Mouse (Mus musculus) embryonic facial prominence, embryonic 10.5 days (tissue): Measurements from ENCODE around the gene Proca1. TPM values are rescaled to one million over a fixed set of nuclear protein-coding genes. Genes with fewer than 3 reads are reported as not detected.

Source experiments
- DNase-seq: peaks from one replicate; pipeline ENCODE4 v3.0.0-alpha.2; 2017; ENCODE audit warnings: low spot score
- H3K27ac ChIP-seq: fragments of 300-500 bp; sonication (generic); replicated peaks from 2 replicates; pipeline ENCODE4 v1.5.1; 2016; ENCODE audit warnings: mild to moderate bottlenecking
- H3K27me3 ChIP-seq: fragments of 300-500 bp; sonication (generic); replicated peaks from 2 replicates; pipeline ENCODE4 v1.6.1; 2016; ENCODE audit warnings: low read depth, mild to moderate bottlenecking; ENCODE audit not compliant: poor library complexity, severe bottlenecking
- H3K36me3 ChIP-seq: fragments of 300-500 bp; sonication (generic); replicated peaks from 2 replicates; pipeline ENCODE4 v1.6.1; 2016; ENCODE audit warnings: mild to moderate bottlenecking, moderate library complexity
- H3K4me1 ChIP-seq: fragments of 300-500 bp; sonication (generic); 2 replicates; pipeline ENCODE4 v1.6.1; 2016
- H3K4me3 ChIP-seq: fragments of 300-500 bp; sonication (generic); 2 replicates; pipeline ENCODE4 v1.5.1; 2016; ENCODE audit warnings: mild to moderate bottlenecking, moderate library complexity
- H3K9me3 ChIP-seq: fragments of 300-500 bp; sonication (generic); 2 replicates; pipeline ENCODE4 v1.6.1; 2016; ENCODE audit warnings: mild to moderate bottlenecking
- WGBS: fragments of 180-500 bp; shearing (Covaris S2); methylation state at CpG from one replicate; pipeline ENCODE4 v1.1.7; 2016; 5-methylcytosine and 5-hydroxymethylcytosine counted together
- polyA plus RNA-seq: library from polyadenylated mRNA; unstranded; fragments of >200 nt; fragmentation: Nextera tagmentation; extraction: Ambion mirVana; gene quantifications from 2 replicates; pipeline ENCODE4 v1.2.1, GENCODE M21; 2016

Proca1 gene
- polyA plus RNA-seq, 1 experiment from 2014 or later, result 2.3 TPM

DNA sequence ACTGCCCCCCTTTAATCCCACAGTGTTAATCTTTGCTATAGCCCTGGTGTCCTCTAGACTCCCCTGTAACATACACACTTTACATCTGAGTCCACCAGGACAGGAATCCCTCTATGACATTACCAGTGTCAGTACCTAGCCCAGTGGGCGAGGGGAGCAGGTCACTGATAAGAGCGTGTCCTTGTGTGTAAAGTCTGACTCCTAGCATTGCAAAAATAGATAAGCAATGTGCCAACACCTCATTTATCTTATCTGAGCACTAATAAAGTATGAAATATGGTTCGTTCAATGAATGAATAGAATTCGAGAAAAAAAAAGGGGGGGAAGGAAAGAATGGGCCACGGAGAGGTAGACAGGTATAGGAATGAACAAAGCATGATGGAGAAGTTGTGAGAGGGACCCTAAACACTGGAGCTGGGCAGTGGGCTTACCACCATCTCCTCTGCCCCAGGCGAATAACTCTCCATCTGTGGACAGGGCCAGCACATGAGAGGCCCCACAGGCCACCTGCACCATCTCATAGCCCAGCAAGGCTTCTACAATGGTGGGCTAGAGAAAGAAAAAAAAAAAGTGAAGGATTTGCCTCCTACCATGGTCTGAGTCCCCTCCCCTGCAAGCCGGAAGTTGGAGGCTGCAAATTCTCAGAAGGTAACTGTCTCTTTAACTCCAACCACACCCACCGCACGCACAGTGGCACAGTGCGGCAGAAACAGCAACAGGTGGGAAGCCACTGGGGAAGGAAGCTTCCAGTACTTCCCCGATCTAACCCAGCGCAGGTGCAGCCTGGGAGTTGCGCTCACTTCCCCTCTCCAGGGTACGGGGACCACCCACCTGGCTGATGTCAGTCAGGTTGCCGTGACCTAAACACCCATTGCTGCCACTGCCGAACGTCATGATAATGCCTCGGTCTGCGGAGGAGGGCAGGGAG, 24.4 kb upstream of the Proca1 start:
- H3K4me3 ChIP-seq, result peak overlapping the region; percentile 25; the same call in 1 of the 2 replicates
- 55% methylated on average over 19 of the region's 19 CpGs for WGBS

DNA sequence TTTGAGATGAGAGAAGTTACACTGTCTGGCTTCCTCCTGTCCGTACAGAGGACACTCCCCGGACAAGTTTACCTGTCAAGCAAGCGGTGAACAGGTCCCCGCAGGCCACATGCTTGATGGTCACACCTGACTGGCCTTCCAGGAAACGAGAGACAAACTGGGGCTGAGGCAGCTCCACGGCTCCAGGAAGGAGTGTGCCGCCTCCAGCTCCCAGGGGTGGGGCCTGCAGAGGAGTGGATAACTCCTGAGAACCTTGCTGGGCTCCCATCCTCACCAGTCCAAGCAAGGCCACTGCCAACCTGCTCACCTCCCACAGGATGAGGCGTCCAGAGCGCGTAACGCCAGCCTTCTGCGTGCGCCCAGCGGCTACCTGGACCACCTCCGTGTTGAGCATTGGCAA, 22.9 kb upstream of the Proca1 start:
- DNase-seq, result no peak
- peaks cover 27% of the 10 kb centered on the region for H3K36me3 ChIP-seq
- H3K27me3 ChIP-seq, result peaks cover 14% of the 10 kb centered on the region
- no peak overlapping the region for H3K27ac ChIP-seq
- no peaks in the 10 kb centered on the region for H3K9me3 ChIP-seq
- H3K4me1 ChIP-seq, result peaks cover 39% of the 10 kb centered on the region
- H3K4me3 ChIP-seq, result no peak overlapping the region
- WGBS, result 85% methylated on average over 15 of the region's 15 CpGs

More for the DNA sequence above, 24.4 kb upstream of the Proca1 start:
- no peak for DNase-seq
- H3K27ac ChIP-seq, result 0 out of 2 replicates have a peak overlapping the region, but pooled peaks have one; percentile 6
- H3K9me3 ChIP-seq, result no peaks in the 10 kb centered on the region
- peaks cover 14% of the 10 kb centered on the region for H3K27me3 ChIP-seq
- peaks cover 28% of the 10 kb centered on the region for H3K36me3 ChIP-seq
- H3K4me1 ChIP-seq, result peaks cover 36% of the 10 kb centered on the region

DNA sequence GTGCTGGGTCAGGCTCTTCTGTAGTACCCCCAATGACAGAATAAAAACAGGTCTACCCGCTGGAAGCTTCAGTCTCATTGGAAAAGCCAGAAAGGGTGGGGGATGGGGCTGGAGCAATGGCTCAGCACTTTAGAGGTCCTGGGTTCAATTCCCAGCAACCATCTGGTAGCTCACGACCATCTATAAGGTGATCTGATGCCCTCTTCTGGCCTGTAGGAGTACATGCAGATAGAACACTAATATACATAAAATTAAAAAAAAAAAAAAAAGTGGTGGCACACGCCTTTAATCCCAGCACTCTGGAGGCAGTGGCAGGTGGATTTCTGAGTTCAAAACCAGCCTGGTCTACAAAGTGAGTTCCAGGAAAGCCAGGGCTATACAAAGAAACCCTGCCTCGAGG, 21.9 kb upstream of the Proca1 start:
- DNase-seq, result no peak
- H3K4me1 ChIP-seq, result peaks cover 35% of the 10 kb centered on the region
- H3K27me3 ChIP-seq, result peaks cover 14% of the 10 kb centered on the region
- H3K4me3 ChIP-seq, result no peak overlapping the region
- H3K36me3 ChIP-seq, result peaks cover 27% of the 10 kb centered on the region
- H3K9me3 ChIP-seq, result no peaks in the 10 kb centered on the region
- WGBS, result 63% methylated on average over 4 of the region's 4 CpGs
- no peak overlapping the region for H3K27ac ChIP-seq

DNA sequence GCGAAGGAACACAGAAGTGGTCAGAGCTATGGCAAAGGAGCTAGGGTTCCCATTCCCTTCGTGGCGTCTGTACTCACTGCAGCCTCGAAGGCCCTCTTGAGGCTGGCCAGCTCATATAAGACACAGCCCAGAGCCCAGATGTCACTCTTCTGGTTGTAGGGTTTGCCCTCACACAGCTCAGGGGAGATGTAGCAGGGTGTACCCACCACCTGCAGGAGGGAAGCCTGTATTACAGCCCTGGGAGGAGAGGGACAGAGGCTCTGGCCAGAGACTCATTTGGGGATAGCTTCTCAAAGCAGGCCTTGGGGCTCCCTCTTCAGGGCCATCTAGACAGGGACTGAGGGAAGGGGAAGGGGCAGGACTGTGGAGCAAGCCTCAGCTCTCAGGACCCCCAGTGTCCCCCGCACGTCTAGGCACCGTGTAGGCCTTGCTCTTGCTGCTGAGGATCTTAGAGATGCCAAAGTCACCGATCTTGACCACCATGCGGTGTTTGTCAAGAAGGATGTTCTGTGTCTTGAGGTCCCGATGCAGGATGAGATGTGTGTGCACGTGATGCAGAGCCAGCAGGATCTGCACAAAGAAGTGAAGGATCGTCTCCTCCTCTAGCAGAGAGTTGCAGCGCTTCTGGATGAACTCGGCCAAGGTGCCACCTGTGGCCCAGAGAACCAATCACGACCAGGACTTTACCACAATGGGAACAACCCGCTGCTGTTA, 21.0 kb upstream of the Proca1 start:
- Histone ChIP-seq H3K27me3 (peaks cover 7% of the 10 kb centered on the region), H3K4me1 (peaks cover 32% of the 10 kb centered on the region)
- 83% methylated on average over 16 of the region's 16 CpGs for WGBS

DNA sequence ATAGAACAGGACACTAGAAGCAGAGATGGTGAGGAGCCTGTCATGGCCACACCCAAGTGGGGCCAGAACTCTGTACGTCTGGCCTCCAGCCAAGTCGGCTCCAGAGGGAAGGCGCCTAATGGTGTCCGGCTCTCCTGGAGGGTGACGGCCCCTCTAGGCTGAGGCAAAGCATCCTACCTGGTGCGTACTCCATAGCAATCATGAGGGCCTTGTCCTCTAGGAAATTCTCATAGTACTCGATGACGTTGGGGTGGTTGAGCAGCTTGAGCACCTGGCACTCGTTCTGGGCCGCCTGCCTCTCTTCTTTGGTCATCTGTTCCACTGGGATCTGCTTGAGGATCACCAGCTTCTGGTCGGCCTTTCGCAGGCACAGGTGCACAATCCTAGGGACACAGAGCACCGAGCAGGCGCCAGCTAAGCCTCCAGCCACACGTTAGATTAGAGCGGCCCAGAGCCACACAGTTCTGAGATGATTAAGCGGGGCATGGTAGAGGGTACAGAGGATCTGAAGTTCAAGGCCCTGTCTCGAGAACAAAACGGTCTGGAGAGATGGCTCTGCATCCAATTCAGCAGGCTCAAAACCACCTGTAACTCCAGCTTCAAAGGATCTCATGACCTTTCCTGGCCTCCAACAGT, 20.3 kb upstream of the Proca1 start:
- Histone ChIP-seq H3K27ac (no peak overlapping the region), H3K9me3 (no peaks in the 10 kb centered on the region), H3K36me3 (peaks cover 23% of the 10 kb centered on the region), H3K27me3 (peaks cover under 1% of the 10 kb centered on the region; the same call in 1 of the 2 replicates), H3K4me1 (peaks cover 34% of the 10 kb centered on the region), H3K4me3 (no peak overlapping the region)
- no peak for DNase-seq
- 88% methylated on average over 19 of the region's 19 CpGs for WGBS

More for the DNA sequence above, 21.0 kb upstream of the Proca1 start:
- no peak for DNase-seq
- no peak overlapping the region for H3K4me3 ChIP-seq
- peaks cover 27% of the 10 kb centered on the region for H3K36me3 ChIP-seq
- no peaks in the 10 kb centered on the region for H3K9me3 ChIP-seq
- H3K27ac ChIP-seq, result no peak overlapping the region

DNA sequence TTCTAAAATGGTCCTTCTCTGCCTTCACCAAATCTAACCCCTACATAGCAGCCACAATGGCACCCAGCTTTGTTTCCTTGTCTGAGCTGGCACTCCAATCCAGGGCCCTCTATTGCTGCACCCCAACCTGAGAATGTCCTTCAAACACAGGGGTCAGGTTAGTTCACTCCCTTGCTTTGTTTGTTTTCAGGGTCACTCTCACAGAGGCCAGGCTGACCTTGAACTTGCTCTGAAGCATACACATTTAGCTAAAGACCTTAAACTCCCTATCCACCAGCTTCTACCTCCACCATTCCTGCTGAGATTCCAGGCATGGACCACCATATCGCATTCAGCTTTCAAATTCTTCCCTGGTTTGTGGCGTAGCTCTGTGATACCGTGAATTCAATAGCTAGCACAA, 18.7 kb upstream of the Proca1 start:
- Histone ChIP-seq H3K27ac (no peak overlapping the region), H3K4me1 (peaks cover 44% of the 10 kb centered on the region), H3K4me3 (no peak overlapping the region), H3K36me3 (peaks cover 31% of the 10 kb centered on the region), H3K9me3 (no peaks in the 10 kb centered on the region), H3K27me3 (no peaks in the 10 kb centered on the region)
- WGBS, result 87% methylated on average over 3 of the region's 3 CpGs
- no peak for DNase-seq

DNA sequence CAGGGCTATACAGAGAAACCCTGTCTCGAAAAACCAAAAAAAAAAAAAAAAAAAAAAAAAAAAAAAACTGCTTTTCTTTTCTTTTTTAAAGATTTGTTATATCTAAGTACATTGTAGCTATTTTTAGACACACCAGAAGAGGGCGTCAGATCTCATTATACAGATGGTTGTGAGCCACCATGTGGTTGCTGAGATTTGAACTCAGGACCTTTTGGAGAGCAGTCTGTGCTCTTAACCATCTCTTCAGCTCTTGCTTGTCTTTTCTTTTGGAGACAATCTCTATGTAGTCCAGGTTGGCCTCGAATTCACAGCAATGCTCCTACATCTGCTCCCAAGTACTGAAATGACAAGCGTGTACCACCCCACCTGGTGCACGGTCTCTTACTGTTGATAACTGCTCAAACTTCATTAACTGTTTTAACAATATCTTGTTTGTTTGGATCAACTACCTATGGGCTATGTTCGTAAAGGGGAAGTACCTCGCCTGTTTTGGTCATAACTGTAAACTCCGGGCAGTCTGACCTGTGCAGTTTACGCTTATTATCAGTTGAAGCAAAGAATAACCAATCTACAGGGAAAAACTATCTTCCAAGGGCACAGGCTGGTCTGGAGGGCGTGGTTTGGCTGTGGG, 17.3 kb upstream of the Proca1 start:
- Histone ChIP-seq H3K27me3 (no peaks in the 10 kb centered on the region), H3K36me3 (peaks cover 37% of the 10 kb centered on the region), H3K27ac (peak overlapping the region; percentile 92), H3K4me1 (peaks cover 57% of the 10 kb centered on the region), H3K4me3 (peak overlapping the region; percentile 70), H3K9me3 (no peaks in the 10 kb centered on the region)
- WGBS, result 12% methylated on average over 10 of the region's 10 CpGs
- no peak for DNase-seq

DNA sequence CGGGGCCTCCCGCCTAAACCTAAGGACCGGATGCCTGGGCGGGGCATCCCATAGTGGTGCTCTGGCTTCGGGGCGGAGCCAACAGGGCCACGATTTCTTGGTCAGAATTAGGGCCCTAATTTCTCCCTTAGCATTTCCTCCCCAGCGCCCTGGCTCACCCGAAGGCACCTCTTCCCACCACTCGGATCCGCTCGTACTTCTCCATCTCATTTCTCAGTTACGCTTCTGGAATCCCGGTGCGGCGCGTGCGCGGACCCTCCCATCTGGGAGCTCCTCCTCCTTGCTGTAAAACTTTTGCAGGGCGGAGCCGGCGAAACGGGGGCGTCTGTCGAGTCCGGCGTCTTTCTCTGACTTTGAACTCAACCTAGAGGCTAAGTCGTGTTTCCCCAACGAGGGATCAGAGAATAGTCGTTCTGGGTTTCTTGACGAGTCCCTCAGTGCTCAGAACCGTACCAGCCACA, 16.8 kb upstream of the Proca1 start, which contains the start of the genes Nek8 and Tlcd1:
Nek8 (minus strand) TSS at position 274 of the 461 bp plus-strand sequence.
Tlcd1 (plus strand) TSS at position 310 of the 461 bp plus-strand sequence.
- H3K4me3 ChIP-seq, result peak within 1 kb of the TSS; percentile 70
- H3K4me1 ChIP-seq, result peaks cover 63% of the 10 kb centered on the region
- no peaks in the 10 kb centered on the region for H3K9me3 ChIP-seq
- H3K27ac ChIP-seq, result peak within 1 kb of the TSS; percentile 92
- peak; percentile 92 for DNase-seq
- H3K27me3 ChIP-seq, result no peaks in the 10 kb centered on the region
- WGBS, result under 1% methylated on average over 32 of the region's 32 CpGs
- H3K36me3 ChIP-seq, result peaks cover 39% of the 10 kb centered on the region

DNA sequence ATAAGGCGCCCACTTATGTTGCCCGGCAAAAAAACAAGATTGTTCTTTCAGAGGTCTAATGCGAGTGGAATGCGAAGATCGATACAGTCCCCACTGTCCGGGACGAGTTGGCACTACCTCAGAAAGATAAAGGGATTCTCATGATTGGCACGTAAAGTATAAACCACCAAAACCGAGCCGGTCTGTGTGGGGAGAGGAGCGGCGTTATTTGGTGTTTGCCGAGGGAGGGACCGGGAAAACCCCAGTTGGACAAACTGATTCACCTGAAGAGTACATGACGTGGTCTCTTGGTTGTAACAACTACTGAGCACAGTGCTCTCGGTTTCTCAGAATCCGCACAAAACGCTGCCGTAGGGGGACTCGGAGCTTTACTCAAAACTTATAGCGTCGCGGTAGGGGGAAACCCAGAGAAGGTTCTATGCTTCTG, 16.3 kb upstream of the Proca1 start:
- H3K36me3 ChIP-seq, result peaks cover 42% of the 10 kb centered on the region
- no peak for DNase-seq
- H3K27ac ChIP-seq, result peak overlapping the region; percentile 92
- under 1% methylated on average over 23 of the region's 23 CpGs for WGBS
- H3K27me3 ChIP-seq, result no peaks in the 10 kb centered on the region
- peak overlapping the region; percentile 70 for H3K4me3 ChIP-seq
- no peaks in the 10 kb centered on the region for H3K9me3 ChIP-seq
- peaks cover 65% of the 10 kb centered on the region for H3K4me1 ChIP-seq

DNA sequence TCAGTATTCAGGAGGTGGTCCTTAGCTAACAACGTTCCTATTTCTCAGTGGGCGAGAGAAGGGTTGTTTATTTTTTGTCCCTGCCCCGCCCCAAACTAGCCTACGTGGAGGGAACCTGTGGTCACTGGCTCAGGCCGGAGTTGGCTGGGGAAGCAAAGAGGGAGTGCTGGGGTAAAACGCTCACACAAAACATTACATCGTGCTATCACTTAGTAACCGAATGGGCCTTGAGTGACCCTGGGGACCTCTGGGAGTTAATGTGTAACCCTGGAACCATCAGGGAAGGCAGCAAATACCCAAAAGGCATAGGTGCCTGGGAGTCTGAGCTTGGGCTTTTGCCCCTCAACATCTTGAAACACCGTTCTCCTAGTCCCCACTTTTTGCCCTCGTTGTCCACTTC, 15.8 kb upstream of the Proca1 start:
- WGBS, result under 1% methylated on average over 10 of the region's 10 CpGs
- peak; percentile 58 for DNase-seq
- Histone ChIP-seq H3K27ac (peak overlapping the region; percentile 92), H3K9me3 (no peaks in the 10 kb centered on the region), H3K27me3 (no peaks in the 10 kb centered on the region), H3K36me3 (peaks cover 42% of the 10 kb centered on the region), H3K4me1 (peaks cover 70% of the 10 kb centered on the region), H3K4me3 (peak overlapping the region; percentile 70)

DNA sequence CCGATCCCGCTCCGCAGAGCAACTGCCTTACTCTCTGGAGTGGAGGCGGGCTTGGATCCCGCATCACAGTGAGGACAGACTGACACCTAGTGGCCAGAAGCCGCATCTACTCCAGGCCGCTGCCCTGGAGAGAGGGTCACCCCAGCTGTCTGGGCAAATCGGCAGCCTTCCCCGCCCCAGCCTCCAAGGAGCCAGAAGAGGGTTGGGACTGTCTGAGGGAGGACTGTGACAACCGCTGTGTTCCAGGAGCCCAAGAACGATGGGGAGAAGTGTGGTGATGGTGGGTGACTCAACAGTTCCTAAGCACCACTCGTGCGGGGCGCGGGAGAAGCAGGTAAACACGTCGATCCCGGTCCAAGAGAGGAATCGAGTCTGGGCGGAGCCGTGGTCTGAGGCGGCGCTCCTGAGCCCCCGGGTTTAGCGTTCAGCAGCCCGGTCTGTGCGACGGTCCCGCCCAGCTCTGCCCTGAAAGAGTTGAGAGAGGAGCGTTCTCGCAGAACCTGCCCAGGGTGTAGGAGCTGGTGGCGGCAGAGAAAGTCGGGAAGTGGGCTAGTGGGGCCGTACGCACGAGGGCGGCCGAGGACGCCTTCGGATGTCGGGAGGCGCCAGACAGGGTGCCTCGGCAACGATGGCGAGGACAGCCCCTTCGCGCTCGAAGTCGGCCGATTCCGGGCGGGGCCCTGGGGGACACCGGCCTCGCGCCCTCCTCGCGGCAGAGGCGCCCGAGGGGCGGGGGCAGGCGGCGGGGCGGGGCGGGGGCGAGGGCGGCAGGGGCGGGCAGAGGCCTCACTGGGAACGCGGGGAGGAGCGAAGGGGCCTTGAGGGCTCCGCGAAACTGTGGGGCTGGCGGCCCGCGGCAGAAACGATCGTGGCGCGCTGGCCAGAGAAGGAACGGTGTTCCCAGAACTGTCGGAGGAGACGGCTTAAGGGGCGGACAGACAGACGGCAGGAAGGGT, 15.0 kb upstream of the Proca1 start:
- no peaks in the 10 kb centered on the region for H3K9me3 ChIP-seq
- H3K27me3 ChIP-seq, result no peaks in the 10 kb centered on the region
- H3K36me3 ChIP-seq, result peaks cover 41% of the 10 kb centered on the region
- peak; percentile 95 for DNase-seq
- peak overlapping the region; percentile 92 for H3K27ac ChIP-seq
- under 1% methylated on average over 84 of the region's 84 CpGs for WGBS
- H3K4me1 ChIP-seq, result peaks cover 71% of the 10 kb centered on the region
- peak overlapping the region; percentile 70 for H3K4me3 ChIP-seq
